ENCODE assay signal across 23 mouse cellular contexts in the genomic region with DNA sequence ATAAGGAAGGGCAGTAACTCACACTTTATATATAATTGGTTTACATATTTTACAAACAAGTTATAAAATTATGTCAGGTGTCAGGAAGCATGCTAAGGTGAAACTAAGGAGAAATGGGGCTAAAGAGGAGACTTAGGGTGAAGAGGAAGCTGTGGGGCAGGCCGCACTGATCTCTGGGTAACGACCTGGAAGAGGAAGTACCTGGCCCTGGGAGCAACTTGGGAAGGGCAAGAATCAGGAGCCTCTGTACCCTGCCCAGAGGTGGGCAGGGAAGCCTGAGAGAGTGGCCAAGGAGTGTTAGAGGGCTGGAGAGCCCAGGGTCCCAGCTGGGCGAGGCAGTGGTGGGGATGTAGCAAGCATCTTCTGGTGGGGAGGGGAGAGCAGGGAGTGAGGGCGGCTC.
"Had no signal": no experiment of that assay in that cellular context is flagged by ENCODE, and none has a peak within 500 bp of the region (broad histone marks: within the 10 kb centered on the region; RNA-seq: fewer than 3 reads in every experiment).

No protein-coding gene starts in this region.

- H3K36me3 ChIP-seq: limb, embryonic 13.5 days; liver, embryonic 12.5 days; liver, embryonic 15.5 days; midbrain, embryonic 12.5 days; midbrain, embryonic 15.5 days; neural tube, embryonic 12.5 days; neural tube, embryonic 15.5 days had no signal

- DNase-seq: kidney, adult 2 months; kidney, postnatal 36 days; layer of hippocampus, postnatal 36 days; left cerebral cortex, postnatal 4 days; liver; lung, adult 2 months; lung, postnatal 14 days; lung, postnatal 4 days; retina, postnatal 1 day; right cerebral cortex, postnatal 25 days; thymus, adult 2 months; thymus, postnatal 14 days; thymus, postnatal 4 days had no signal

- ATAC-seq: liver, embryonic 12.5 days; midbrain, embryonic 15.5 days had no signal

- H3K4me1 ChIP-seq: liver, embryonic 12.5 days; liver, embryonic 15.5 days; midbrain, embryonic 12.5 days; midbrain, embryonic 15.5 days; neural tube, embryonic 12.5 days; neural tube, embryonic 15.5 days had no signal

- H3K9me3 ChIP-seq: limb, embryonic 13.5 days; liver, embryonic 12.5 days; liver, embryonic 15.5 days; midbrain, embryonic 12.5 days; midbrain, embryonic 15.5 days; neural tube, embryonic 12.5 days; neural tube, embryonic 15.5 days had no signal

- H3K4me3 ChIP-seq: left cerebral cortex, adult 2 months; limb, embryonic 13.5 days; liver, embryonic 12.5 days; liver, embryonic 15.5 days; midbrain, embryonic 12.5 days; midbrain, embryonic 15.5 days; neural tube, embryonic 12.5 days; neural tube, embryonic 15.5 days had no signal

- H3K9ac ChIP-seq: limb, embryonic 13.5 days; liver, embryonic 12.5 days; liver, embryonic 15.5 days; midbrain, embryonic 12.5 days; midbrain, embryonic 15.5 days; neural tube, embryonic 12.5 days; neural tube, embryonic 15.5 days had no signal

- H3K27me3 ChIP-seq: limb, embryonic 13.5 days; liver, embryonic 15.5 days; midbrain, embryonic 15.5 days; neural tube, embryonic 12.5 days; neural tube, embryonic 15.5 days had no signal

- H3K27ac ChIP-seq: kidney, postnatal 0 days; left cerebral cortex, adult 2 months; limb, embryonic 13.5 days; liver, embryonic 12.5 days; liver, embryonic 15.5 days; midbrain, embryonic 12.5 days; midbrain, embryonic 15.5 days; neural tube, embryonic 12.5 days; neural tube, embryonic 15.5 days; stomach, postnatal 0 days had no signal
